Mouse (Mus musculus) lung, postnatal 0 days (tissue): ENCODE results near the gene 4931428L18Rik.

ENCODE experiments used
- CTCF ChIP-seq: IDR thresholded peaks from 2 replicates; pipeline ENCODE4 v1.5.1; 2016; ENCODE audit warnings: antibody characterized with exemption, mild to moderate bottlenecking
- EP300 ChIP-seq: IDR thresholded peaks from 2 replicates; pipeline ENCODE4 v1.6.1; 2016; ENCODE audit warnings: antibody characterized with exemption, mild to moderate bottlenecking, control low read depth

DNA sequence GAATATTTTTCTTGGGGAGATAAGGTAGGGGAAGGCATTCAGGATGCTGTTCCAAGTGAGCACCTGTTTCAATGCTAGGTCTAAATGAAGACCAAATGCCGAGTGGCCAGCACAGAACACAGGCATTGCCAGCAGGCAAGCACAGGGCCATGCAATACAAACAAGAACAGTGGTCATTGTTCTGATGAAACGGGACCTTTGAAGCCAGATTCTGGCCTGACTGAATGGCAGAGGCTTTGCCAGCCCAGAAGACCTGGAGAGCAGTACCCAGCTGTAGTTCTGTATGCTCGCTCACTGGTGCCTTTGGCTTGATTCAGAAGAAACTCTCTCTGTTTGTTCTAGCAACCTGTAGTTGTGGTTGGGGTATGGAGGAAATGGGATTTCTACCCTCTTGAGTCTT, 47.1 kb downstream of the 4931428L18Rik start:
- no peak for TF ChIP-seq EP300
- no peak for TF ChIP-seq CTCF
